Mouse (Mus musculus) midbrain, embryonic 10.5 days (tissue): ENCODE measurements around the gene Vim. TPM values are rescaled to one million over a fixed set of nuclear protein-coding genes. Genes with fewer than 3 reads are reported as not detected.

Experiments
- DNase-seq: peaks from one replicate; pipeline ENCODE4 v3.0.0-alpha.2; 2017; ENCODE audit warnings: low spot score
- H3K27ac ChIP-seq: fragments of 300-500 bp; sonication (generic); replicated peaks from 2 replicates; pipeline ENCODE4 v1.5.1; 2016; ENCODE audit warnings: mild to moderate bottlenecking
- H3K27me3 ChIP-seq: fragments of 300-500 bp; sonication (generic); 2 replicates; pipeline ENCODE4 v1.6.1; 2016; ENCODE audit warnings: low read depth, mild to moderate bottlenecking; ENCODE audit not compliant: poor library complexity, severe bottlenecking
- H3K36me3 ChIP-seq: fragments of 300-500 bp; sonication (generic); 2 replicates; pipeline ENCODE4 v1.6.1; 2016; ENCODE audit warnings: mild to moderate bottlenecking, moderate library complexity
- H3K4me1 ChIP-seq: fragments of 300-500 bp; sonication (generic); 2 replicates; pipeline ENCODE4 v1.6.1; 2016
- H3K4me3 ChIP-seq: fragments of 300-500 bp; sonication (generic); 2 replicates; pipeline ENCODE4 v1.5.1; 2016; ENCODE audit warnings: mild to moderate bottlenecking, moderate library complexity
- H3K9me3 ChIP-seq: fragments of 300-500 bp; sonication (generic); replicated peaks from 2 replicates; pipeline ENCODE4 v1.6.1; 2016; ENCODE audit warnings: mild to moderate bottlenecking
- WGBS: fragments of 180-500 bp; shearing (Covaris S2); methylation state at CpG from one replicate; pipeline ENCODE4 v1.1.7; 2016; 5-methylcytosine and 5-hydroxymethylcytosine counted together
- polyA plus RNA-seq: library from polyadenylated mRNA; unstranded; fragments of >200 nt; fragmentation: Nextera tagmentation; extraction: Ambion mirVana; gene quantifications from 2 replicates; pipeline ENCODE4 v1.2.1, GENCODE M21; 2016

The Vim gene
- polyA plus RNA-seq, 1 experiment from 2014 or later = 1,116 TPM

- Histone ChIP-seq H3K4me3 (peak within 1 kb of the TSS; percentile 59), H3K27ac (peak within 1 kb of the TSS; percentile 93), H3K36me3 (no peaks in the 10 kb centered on the region), H3K4me1 (peaks cover 37% of the 10 kb centered on the region), H3K9me3 (no peaks in the 10 kb centered on the region), H3K27me3 (no peaks in the 10 kb centered on the region)
- WGBS = under 1% methylated on average over 39 of the region's 39 CpGs
- DNase-seq = peak; percentile 95
These were observed 29.4 kb upstream of the Vim start, which contains the start of gene Trdmt1 for GRCm38 (mm10) chr2:13544193-13544824. Gene Trdmt1, minus strand, starts transcription at chr2:13544668.

DNA sequence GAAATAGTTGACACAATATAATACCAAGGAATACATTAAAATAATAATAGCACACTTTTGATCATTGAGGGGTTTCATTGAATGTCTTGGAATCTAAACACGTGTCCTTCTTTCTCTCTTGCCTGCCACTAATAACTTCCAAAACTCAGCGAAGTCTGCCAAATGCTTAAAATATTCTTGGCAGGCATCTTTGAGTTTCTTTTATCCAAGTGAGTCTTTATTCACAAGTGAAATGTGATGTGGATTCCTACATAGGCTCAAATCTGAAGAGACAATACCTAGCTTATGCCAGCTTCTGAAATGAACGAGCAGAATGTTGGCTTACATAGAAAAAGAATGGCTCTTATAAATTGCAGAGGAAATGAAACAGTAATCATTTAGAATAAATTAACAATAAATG lies 25.0 kb upstream of the Vim start:
- 88% methylated on average over 3 of the region's 3 CpGs for WGBS
- no peak overlapping the region for H3K4me3 ChIP-seq

GRCm38 (mm10) chr2:13553966-13554365 lies 19.8 kb upstream of the Vim start:
- no peaks in the 10 kb centered on the region for H3K36me3 ChIP-seq
- no peaks in the 10 kb centered on the region for H3K9me3 ChIP-seq
- DNase-seq = no peak
- peaks cover 34% of the 10 kb centered on the region for H3K4me1 ChIP-seq
- 57% methylated on average over 2 of the region's 2 CpGs for WGBS
- no peak overlapping the region for H3K27ac ChIP-seq
- no peaks in the 10 kb centered on the region for H3K27me3 ChIP-seq
- H3K4me3 ChIP-seq = no peak overlapping the region

More for the DNA sequence above, 25.0 kb upstream of the Vim start:
- H3K27ac ChIP-seq = no peak overlapping the region
- H3K36me3 ChIP-seq = no peaks in the 10 kb centered on the region
- no peaks in the 10 kb centered on the region for H3K27me3 ChIP-seq
- no peak for DNase-seq
- peaks cover 27% of the 10 kb centered on the region for H3K4me1 ChIP-seq
- no peaks in the 10 kb centered on the region for H3K9me3 ChIP-seq

GRCm38 (mm10) chr2:13556239-13556638 lies 17.5 kb upstream of the Vim start:
- H3K27ac ChIP-seq = no peak overlapping the region
- no peaks in the 10 kb centered on the region for H3K36me3 ChIP-seq
- no peaks in the 10 kb centered on the region for H3K27me3 ChIP-seq
- H3K4me3 ChIP-seq = no peak overlapping the region
- DNase-seq = no peak
- no peaks in the 10 kb centered on the region for H3K9me3 ChIP-seq
- H3K4me1 ChIP-seq = peaks cover 35% of the 10 kb centered on the region

GRCm38 (mm10) chr2:13557145-13558030 lies 16.3 kb upstream of the Vim start:
- Histone ChIP-seq H3K36me3 (no peaks in the 10 kb centered on the region), H3K27me3 (no peaks in the 10 kb centered on the region), H3K9me3 (no peaks in the 10 kb centered on the region), H3K4me3 (no peak overlapping the region), H3K27ac (no peak overlapping the region), H3K4me1 (peaks cover 35% of the 10 kb centered on the region)
- no peak for DNase-seq
- WGBS = 86% methylated on average over 9 of the region's 9 CpGs

DNA sequence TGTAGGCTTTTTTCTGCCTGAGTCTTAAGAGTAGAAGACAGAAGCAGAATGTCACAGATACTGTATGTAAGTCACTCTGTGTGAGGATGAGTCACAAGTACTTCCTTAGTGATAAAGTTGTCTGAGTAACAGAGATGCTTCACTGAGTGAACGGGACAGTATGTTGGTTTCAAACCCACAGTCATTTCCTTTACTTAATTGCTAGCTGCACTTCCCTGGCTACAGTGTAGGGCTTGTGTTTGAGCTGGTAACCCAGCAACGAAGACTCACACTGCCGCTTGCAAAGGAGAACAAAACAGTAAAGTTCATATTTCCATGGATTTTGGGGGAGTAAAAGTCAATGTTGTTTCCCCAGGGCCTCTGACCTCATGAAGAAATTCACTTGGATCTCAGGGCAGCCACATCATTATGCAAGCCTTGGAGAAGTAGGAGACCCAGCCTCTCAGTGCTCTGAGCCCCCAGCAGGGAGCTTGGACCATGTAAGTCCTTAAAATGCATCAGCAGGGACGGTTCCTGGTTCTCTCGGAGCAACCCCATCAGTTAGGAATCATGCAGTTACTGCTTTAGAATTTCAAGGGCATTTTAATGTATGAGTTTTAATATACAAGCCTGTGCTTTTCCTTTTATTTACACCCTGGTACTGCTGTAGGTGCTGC lies 15.0 kb upstream of the Vim start:
- H3K27ac ChIP-seq = no peak overlapping the region
- no peaks in the 10 kb centered on the region for H3K27me3 ChIP-seq
- H3K4me1 ChIP-seq = peaks cover 33% of the 10 kb centered on the region
- WGBS = 54% methylated on average over 5 of the region's 5 CpGs
- DNase-seq = no peak
- no peaks in the 10 kb centered on the region for H3K36me3 ChIP-seq
- H3K4me3 ChIP-seq = no peak overlapping the region
- H3K9me3 ChIP-seq = no peaks in the 10 kb centered on the region

DNA sequence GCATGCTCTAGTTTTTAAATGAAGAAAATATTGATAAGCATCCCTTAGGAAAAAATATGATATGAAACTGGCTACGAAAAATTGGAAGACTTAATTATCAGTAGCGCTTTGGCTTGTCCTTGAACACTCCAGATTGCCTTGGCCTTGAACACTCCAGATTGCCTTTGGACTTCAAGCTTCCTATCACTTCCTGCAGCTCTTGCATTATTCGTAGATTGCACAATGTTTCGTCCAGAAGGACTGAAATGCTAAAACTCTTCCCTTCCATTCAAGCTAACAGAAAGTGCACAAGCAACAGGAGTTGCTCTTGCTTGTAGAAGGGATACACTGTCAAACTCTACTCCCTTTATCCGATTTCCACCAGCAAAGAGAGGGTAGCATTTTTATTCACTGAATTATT lies 14.4 kb upstream of the Vim start:
- H3K9me3 ChIP-seq = no peaks in the 10 kb centered on the region
- H3K4me3 ChIP-seq = no peak overlapping the region
- 90% methylated on average over 5 of the region's 5 CpGs for WGBS
- no peak overlapping the region for H3K27ac ChIP-seq
- H3K4me1 ChIP-seq = peaks cover 28% of the 10 kb centered on the region
- H3K36me3 ChIP-seq = no peaks in the 10 kb centered on the region
- DNase-seq = no peak
- no peaks in the 10 kb centered on the region for H3K27me3 ChIP-seq

DNA sequence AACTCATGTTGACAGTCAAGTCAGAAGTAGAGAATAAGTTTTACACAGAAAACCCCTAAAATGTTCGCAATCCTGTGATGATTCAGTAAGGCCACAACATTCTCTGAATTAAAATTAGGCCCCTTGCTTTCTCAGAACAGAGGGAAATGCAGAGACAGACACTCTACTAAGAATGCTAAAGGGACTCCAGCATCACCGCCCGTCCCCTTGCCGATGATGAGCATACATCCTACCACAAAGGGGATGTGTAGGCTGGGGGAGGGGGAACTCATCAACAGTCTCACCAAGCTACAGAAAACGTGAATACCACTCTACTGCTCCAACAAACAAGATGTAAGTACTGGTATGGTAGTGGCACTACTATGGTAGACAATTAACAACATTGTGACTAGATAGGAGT lies 14.0 kb upstream of the Vim start:
- Histone ChIP-seq H3K4me3 (no peak overlapping the region), H3K9me3 (no peaks in the 10 kb centered on the region), H3K27me3 (no peaks in the 10 kb centered on the region), H3K4me1 (peaks cover 26% of the 10 kb centered on the region), H3K36me3 (no peaks in the 10 kb centered on the region), H3K27ac (no peak overlapping the region)
- DNase-seq = no peak
- 86% methylated on average over 5 of the region's 5 CpGs for WGBS

GRCm38 (mm10) chr2:13560396-13560795 lies 13.3 kb upstream of the Vim start:
- no peaks in the 10 kb centered on the region for H3K27me3 ChIP-seq
- no peaks in the 10 kb centered on the region for H3K9me3 ChIP-seq
- WGBS = 89% methylated on average over 2 of the region's 2 CpGs
- H3K36me3 ChIP-seq = no peaks in the 10 kb centered on the region
- DNase-seq = no peak
- H3K4me1 ChIP-seq = peaks cover 24% of the 10 kb centered on the region
- no peak overlapping the region for H3K27ac ChIP-seq
- no peak overlapping the region for H3K4me3 ChIP-seq

- H3K4me1 ChIP-seq = peaks cover 27% of the 10 kb centered on the region
- WGBS = 76% methylated on average over 2 of the region's 2 CpGs
- no peaks in the 10 kb centered on the region for H3K9me3 ChIP-seq
- no peaks in the 10 kb centered on the region for H3K27me3 ChIP-seq
- DNase-seq = no peak
- H3K4me3 ChIP-seq = no peak overlapping the region
- no peaks in the 10 kb centered on the region for H3K36me3 ChIP-seq
- H3K27ac ChIP-seq = no peak overlapping the region
These were observed 3.6 kb upstream of the Vim start for GRCm38 (mm10) chr2:13570122-13570521.

DNA sequence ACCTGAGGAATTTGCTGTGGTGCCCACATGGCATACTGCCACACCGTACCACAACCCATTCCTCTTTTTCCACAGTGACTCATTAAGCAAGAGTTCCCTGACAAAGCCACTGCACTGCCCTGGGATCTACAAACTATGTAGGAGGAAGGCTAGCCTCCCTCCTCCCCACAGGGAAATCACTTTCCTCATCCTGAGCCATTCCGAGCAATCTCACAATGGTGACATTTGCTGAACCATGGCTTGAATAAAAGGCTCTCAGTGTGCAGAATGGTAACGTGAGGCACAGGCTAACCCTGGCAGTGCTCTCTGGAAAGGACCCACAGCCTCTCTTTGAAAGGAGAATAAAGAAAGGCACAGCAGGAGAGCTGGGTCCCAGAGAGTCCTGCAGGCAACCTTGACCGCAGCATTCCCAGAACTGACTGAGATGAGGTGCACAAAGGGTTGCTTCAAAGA lies 1.6 kb upstream of the Vim start:
- Histone ChIP-seq H3K4me1 (peaks cover 40% of the 10 kb centered on the region), H3K4me3 (peak overlapping the region; percentile 97), H3K27ac (peak overlapping the region; percentile 97), H3K36me3 (peaks cover 14% of the 10 kb centered on the region), H3K9me3 (no peaks in the 10 kb centered on the region), H3K27me3 (no peaks in the 10 kb centered on the region)
- WGBS = 7% methylated on average over 4 of the region's 4 CpGs
- DNase-seq = peak; percentile 48

DNA sequence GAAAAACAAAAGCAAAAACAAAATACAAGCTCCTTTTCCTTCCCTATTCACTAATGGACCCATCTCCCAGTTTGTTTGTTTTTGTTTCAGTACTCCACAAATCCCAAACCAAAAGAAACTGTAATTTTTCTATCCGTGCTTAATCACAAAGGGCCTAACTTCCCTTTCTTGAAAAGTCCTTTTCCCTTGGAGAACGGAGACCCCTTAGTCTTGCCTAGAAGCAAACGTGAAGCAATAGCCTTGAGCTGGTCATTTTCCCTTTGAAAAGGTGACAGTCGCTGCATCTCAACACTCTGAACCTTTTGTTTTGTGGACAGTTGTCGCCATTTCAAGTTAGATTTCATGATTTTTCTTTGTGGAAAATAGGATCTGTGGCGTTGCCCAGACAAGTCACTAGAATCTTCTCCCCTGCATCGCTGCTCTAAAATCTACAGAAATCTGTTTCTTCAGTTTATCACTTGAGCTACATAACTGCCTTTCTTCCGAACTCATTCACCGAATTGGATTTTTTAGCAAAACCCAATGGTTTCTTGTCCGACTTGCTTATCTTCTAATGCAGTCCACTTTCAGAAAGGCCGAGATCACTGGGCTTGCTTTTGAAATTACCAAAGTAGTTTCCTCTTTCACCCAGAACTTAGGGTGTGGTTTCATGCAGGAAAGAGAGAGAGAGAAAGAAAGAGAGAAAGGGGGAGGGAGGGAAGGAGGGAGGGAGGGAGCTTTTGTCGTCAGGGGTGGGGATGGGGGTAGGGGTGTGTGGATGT lies 900 bp upstream of the Vim start:
- Histone ChIP-seq H3K27me3 (no peaks in the 10 kb centered on the region), H3K4me3 (peak overlapping the region; percentile 97), H3K36me3 (peaks cover 21% of the 10 kb centered on the region), H3K9me3 (no peaks in the 10 kb centered on the region), H3K27ac (peak overlapping the region; percentile 97), H3K4me1 (peaks cover 47% of the 10 kb centered on the region)
- DNase-seq = peak; percentile 27
- WGBS = 3% methylated on average over 12 of the region's 12 CpGs
